Mouse (Mus musculus) heart, postnatal 25 days (tissue): ENCODE data around the gene Disc1. TPM values are rescaled to one million over a fixed set of nuclear protein-coding genes. Genes with fewer than 3 reads are reported as not detected.

Experiments
- DNase-seq: peaks from one replicate; pipeline ENCODE4 v3.0.0; 2022; ENCODE audit warnings: low spot score
- intact Hi-C: fragments of 180-260 bp; cut with DNase I; formaldehyde crosslinking; loops from one replicate; pipeline ENCODE4 v1.15.1; 2025
- total RNA-seq, 2 experiments: library from RNA; stranded (reverse); gene quantifications; 2 replicates each; pipeline ENCODE4 v1.2.3; 2021

The Disc1 gene
- total RNA-seq, 2 experiments from 2014 or later = 1.7 to 3.0 TPM

DNA sequence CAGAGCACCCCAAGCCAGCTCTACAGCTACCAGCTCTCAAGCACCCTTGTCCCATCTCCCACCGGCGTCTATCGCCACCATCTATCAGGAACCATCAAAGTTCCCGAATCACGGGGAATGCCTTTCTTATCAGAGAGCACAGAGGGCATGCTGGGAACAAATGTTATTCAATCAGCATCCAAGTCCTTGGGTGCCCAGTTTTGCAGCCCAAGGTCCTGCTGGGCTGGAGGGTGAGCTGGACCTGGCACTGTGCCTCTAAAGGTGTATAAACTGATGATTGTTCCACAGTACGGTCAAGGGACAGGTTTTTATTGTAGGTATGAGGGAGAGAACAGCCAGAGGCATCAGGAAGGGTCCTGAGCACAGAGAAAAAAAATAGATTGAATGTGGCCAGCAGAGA is 11.6 kb downstream of the Disc1 start:
- intact Hi-C loops = loop anchor here (5.0 kb wide), 3 partner anchors 52 to 502 kb away; partner anchors contain the start of gene Sipa1l2
- DNase-seq = no peak

DNA sequence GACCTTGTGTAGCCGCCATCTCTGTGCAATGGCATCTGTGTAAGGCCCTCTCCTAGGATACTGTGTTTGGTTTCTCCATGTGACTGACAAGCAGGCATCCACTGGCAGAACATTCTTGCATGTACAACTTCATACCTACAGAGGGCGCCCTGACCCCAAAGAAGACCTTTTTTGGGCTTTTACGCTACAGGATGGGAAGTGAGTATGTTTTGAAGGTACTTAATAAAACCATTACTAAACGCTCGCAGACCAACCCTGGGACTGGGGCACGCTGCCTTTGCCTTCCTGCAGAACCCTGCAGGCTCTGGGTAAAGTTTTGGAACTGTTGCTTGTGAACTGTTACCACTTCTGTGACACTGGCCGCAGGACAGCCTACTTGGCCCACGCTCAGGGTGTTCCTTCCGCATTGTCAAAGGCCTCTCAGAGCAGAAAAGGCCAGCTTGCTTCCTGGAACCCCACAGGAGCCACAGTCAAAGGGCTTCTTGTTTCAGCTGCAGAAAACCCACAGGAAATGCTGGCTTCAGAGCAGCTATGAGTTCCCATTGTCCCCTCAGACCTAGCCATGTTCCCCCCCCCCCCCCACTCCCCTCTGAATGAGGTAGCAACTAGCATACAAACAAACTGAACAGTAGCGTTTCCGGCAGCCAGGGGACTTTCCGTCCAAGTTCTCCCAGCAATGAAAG is 13.1 kb downstream of the Disc1 start:
- DNase-seq = peak; percentile 69
- intact Hi-C loops = loop anchor here (1.0 to 5.0 kb wide), 4 partner anchors 17 to 500 kb away; partner anchors contain the start of gene Sipa1l2

DNA sequence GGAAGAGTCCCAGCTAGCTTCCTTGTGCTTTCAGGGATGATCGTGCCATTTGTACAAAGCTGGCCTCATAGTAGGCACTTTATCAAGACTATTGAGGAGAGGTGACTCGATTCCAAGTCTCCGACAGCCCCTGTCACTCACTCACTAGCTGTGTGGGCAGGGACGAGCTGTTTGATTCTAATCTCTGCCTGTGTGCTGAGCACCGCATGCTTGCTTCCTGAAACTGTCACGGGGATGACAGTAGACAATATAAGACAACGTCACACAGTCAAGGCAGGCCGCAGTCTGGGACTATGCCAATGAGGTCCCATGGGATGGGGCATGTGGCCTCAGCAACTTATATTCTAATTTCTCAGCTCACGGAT is 13.6 kb downstream of the Disc1 start:
- peak; percentile 21 for DNase-seq
- intact Hi-C loops = loop anchor here (1.0 to 5.0 kb wide), 4 partner anchors 17 to 500 kb away; partner anchors contain the start of gene Sipa1l2

DNA sequence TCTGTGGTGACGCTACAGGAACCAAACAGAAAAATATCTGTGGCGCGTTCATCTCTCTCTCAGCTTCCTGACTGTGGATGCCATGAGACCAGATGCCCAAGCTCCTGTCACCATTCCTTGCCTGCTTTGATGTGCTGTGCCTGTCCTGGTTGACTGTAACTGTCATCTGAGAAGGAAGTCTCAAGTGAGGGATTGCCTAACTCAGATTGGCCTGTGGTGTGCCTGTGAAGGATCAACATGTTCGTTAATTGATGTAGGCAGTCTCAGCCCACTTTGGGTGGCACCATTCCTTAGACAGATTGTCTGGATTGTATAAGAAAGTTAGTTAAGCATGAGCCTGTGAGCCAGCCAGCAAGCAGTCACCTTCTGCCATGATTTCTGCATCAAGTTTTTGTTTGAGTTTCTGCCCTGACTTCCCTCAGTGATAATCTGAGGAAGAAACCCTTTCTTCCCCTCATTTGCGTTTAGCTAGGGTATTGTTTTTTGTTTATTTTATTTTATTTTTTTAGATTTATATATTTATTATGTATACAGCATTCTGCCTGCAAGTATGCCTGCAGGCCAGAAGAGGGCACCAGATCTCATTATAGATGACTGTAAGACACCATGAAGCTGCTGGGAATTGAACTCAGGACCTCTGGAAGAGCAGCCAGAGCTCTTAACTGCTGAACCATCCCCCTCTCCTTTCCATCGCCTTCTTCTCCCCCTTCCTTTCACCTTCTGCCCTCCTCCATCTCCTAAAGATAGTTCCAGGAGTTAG is 14.3 kb downstream of the Disc1 start:
- intact Hi-C loops = loop anchor here (5.0 kb wide), 3 partner anchors 49 to 499 kb away; partner anchors contain the start of gene Sipa1l2
- no peak for DNase-seq

DNA sequence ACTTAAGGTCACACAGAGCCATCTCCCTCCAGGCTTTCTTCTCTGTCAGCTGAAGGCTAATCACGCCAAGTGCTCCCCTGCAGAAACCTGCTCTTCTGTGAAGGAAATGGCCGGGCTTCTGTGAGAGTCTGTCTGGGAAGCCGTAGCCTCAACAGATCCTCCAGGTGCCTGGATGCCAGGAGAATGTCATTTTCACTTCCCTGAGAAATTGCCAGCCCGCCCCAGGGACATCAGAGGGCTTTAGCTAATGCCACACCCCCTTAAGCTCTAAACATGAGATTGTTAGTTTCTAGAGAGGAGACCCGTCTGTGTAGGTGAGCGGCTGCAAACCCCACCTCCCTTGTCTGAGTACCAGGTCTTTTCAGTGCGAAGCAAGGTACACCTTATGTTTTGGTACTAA is 15.3 kb downstream of the Disc1 start:
- intact Hi-C loops = loop anchor here (5.0 kb wide), 3 partner anchors 48 to 498 kb away; partner anchors contain the start of gene Sipa1l2
- no peak for DNase-seq

DNA sequence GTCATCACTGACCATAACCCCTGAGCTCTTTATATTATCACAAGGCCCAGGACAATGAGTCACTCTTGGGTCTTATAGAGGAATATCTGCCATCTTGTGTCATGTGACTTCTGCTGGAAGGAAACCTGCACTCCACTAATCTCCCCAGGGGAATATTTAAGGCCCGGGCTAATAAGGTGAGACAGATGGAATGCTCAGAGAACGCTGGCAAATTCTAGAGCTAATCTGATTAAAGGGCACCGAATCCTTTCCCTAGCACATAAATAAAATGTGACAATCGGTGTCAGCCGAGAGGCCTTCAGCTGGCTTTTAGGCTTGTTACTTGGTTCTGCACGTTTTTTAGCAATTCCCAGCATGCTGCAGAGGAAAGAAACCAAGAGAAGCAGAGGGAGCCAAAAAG is 15.7 kb downstream of the Disc1 start:
- intact Hi-C loops = loop anchor here (5.0 kb wide), 3 partner anchors 48 to 498 kb away; partner anchors contain the start of gene Sipa1l2
- no peak for DNase-seq

DNA sequence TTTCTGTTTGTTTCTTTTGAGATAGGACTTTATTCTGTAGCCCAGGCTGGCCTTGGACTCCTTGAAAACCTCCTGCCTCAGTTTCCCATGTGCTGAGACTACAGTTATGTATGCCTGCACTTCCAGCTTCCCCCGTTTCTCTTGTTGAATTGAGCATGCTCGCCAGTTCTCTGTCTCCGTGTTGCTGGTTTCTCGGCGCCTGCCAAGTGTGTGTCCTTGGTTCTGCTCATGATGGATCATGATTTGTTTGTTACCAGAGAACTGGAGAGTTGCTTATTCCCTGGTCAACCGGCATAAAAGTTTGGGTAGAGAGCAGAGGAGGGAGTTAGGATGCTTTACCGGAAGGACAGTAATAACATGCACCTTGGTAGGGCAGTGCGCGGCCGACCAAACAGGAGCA is 20.1 kb downstream of the Disc1 start:
- no peak for DNase-seq
- intact Hi-C loops = no loop called here

DNA sequence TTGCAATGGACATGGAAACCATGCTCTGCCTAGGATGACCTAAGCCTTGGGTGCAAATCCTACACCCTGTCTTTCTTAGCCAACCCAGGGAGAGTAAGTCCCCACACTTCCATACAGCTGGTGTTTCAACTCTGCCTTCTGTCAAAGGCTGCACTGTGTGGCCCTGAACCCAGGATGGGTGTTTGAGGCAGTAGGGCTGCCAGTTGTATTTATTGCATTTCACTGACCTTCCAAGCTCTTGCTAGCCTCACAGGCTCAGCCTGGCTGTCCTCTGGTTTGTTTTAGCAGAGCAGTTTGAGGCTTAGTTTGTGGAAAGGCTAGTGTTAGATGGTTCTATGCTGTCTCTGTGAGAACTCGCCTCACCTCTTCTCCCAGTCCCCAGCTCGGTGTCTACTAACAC is 20.6 kb downstream of the Disc1 start:
- DNase-seq = no peak
- intact Hi-C loops = no loop called here

DNA sequence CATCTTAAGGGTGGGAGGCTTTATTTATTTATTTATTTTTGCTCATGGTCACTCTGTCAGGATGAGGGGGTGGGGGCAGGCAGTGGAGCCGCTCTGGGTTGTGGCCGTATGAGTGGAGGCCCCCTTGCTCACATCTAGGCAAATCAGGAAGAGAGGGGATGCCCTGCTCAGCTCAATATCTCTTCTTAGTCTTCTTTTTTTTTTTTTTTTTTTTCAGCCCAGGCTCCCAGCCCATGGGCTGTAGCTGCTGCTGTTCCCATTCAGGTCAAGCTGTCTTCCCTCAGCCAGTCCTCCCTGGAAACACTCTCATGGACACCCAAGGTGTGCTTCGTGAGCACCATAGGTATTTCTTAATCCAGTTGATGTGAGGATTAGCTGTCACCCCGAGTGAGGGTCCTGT is 21.4 kb downstream of the Disc1 start:
- DNase-seq = no peak
- intact Hi-C loops = no loop called here

DNA sequence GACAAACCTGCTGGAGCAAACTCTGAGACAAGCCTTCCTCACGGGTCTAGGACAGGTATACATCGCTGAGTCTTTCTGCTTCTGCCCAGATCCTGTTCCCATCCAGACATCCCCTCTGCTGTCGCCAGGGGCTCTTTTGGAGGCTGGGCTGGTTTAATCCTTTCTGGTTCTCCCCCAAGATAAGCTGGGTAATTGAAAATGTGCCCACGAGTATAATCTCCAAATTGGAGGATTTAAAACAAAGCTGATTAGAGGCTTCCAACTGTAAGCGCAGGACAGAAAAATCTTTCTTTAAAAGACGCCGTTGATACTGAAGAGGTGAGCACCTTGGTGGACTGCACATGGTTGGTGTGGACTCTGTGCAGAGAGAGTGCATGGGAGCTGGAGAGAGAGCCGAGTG is 23.3 kb downstream of the Disc1 start:
- intact Hi-C loops = no loop called here
- no peak for DNase-seq

DNA sequence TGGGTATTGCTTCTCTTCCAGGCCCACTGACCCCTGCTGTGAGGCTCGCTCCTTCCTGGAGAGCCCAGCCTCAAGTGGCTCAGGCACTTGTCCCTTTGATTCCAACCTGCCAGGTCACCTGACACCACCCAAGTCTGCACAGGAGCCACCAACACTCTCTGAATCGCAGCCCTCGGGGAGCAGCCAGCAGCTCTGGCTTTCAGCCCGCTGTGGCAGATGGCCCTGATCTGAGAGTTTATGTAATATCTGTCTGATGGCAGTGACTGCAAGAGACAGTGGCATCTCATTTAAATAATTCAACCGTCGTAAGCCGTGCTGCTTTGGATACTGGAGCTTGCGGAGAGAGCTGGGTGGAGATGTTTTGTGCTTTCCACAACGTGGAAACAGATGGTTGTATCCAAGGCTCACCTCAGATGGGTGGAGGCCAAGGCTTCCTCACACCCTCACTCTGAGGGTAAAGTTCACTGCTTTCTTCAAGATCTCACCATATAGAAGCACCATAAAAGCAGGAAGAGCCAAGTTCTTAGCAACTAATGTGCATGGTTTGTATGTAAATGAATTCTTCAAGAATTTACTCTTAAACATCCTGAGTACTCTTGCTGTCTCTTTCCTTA is 24.9 kb downstream of the Disc1 start:
- no peak for DNase-seq
- intact Hi-C loops = no loop called here

DNA sequence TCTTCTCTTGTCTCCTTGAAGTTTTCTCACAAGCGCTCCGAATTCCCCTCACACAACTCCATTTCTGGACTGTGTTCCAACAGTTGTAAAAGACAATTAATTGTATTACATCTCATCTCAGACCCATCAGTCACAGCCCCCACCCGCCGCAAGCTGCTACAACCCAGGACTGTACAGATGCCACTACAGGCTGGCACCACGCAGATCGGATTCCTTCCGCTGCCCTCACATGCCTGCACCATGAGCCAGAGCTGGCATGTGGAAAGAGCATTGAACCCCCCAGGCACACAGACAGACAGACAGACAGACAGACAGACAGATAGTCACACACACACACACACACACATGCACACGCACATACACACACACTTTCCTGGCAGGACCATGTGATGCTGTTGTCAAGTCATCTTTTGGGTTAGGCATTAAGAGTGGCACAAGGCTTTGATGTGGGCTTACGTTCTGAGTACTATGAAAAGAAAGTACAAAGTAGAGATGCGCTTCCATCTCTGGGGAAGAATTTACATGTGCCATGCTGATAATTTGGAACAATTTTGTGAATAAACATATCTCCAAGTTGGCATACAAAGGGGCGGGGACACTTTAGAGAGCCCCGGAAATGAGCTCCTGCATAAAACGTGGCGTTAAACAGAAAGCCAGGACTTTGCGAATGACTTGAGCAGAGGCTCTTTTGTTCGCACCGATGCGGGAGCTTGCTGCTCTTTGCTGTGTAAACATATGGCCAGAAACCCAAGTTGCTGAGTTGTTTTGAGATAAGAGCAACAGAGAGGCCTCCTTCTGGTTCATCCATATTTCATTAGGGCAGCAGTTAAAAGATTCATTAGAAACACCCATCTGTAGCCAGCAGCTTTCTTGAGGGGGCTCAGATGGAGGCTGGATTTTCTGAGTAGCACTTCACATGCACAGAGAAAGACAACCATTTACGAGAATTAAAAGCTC is 26.7 kb downstream of the Disc1 start:
- intact Hi-C loops = no loop called here
- DNase-seq = no peak

DNA sequence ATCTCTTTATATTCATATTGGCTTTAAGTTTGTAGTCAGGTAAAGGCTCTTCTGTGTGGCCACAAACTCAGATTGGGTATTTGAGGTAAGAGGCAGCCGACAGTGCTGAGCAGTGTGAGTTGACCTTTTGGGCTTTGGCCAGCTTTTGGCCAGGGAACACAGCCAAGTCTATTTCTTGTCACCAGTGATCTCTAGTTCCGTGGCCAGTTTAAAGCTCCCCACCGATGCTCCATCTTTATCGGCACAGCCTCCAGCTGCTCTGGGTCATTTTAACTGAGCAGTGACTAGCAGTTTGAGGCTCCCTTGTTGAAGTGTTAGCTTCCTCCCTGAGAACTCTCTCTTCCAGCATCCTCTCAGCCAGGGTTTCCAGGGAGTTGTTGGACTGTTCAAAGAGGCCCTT is 29.8 kb downstream of the Disc1 start:
- no peak for DNase-seq
- intact Hi-C loops = loop anchor here (1.0 kb wide), 1 partner anchor 16 kb away; no protein-coding TSS in a partner anchor

DNA sequence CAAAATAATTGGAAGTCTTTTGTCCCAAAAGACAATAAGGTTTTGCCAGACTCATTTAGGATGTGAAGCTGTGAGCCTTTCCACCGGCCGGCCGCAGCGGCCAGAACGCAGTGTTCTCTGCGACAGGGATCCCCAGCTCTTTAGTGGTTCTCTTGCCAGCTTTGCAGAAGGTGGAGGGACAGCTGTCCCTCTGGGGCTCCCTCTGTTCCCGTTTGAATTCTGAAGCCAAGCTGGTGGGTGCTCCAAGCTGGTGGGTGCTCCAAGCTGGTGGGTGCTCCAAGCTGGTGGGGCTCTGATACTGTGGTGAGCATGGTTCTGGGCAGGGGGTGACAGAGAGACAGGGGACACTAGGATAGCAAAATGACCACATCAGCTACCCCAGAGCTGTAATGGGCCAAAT is 30.5 kb downstream of the Disc1 start:
- intact Hi-C loops = loop anchor here (1.0 kb wide), 1 partner anchor 17 kb away; no protein-coding TSS in a partner anchor
- no peak for DNase-seq

DNA sequence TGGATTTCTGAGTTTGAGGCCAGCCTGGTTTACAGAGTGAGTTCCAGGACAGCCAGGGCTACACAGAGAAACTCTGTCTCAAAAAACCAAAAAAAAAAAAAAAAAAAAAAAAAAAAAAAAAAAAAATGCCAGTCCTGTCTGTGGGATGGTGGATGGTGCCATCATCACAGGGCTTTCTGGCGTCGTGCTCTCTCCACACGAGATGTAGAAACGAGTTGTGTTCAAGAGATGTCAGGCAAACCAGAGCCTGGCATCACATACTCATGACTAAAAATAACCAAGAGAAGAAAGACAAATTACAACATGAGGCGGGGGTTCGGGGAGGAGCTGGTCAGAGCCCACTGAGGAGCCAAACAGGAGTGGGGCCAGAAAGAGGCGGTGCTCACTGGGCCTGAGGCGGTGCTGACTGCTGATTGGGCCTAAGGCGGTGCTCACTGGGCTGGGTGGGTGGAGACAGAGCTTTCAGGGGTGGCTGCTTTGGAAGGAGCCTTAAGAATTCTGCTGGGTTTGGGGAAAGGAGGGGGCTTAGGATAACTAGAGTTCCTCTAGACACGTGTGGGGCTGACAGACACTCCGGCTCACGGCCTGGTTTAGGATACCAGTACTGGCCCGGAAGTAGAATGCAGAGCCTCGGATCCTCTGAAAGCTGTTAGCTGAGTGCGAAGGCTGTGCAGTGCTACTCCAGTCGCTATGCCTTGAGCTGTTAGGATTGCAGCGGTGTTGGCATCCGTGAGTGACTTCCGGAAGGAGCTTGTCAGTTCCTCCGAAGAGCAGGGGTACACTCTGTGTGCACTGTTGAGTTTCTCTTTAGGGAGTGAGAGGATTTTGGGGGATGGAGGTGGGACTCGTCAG is 37.1 kb downstream of the Disc1 start:
- intact Hi-C loops = no loop called here
- peak; percentile 65 for DNase-seq

DNA sequence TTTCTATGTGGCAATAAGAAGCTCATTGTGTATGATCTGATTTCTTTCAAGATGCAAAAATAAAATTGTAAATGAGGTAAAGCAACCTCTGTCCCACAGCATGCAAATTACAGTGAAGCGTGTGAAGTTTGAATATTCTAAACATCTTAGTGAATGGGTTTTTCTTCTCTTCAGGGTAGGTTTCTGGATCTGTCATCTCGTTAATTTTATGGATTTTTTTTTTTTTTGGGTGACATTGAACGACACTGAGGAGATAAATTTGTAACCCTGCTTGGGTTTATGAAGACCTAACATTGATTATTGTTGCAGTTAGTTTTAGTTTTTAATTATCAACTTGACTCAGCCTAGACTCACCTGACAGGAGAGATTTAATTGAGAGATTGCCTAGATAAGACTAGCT is 43.1 kb downstream of the Disc1 start:
- intact Hi-C loops = no loop called here
- DNase-seq = no peak

DNA sequence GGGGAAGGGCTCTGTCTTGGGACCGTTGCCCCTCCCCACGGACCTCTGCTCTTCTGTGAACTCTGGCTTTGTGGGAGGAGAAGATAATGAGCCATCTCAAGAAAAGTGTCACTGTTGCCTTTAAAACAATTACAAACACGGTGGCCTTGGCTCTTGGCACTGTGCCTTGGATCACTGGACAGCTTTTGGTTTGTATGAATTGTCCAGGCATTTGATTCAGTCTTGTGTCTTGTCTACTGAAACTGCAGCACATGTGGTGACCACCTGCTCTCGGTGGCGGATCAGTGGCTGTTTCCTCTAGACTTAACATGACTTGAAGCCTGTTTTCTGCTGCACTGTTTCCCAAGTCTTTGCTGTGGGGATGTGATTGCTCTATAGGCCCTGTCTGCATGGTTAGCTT is 44.1 kb downstream of the Disc1 start:
- no peak for DNase-seq
- intact Hi-C loops = no loop called here

DNA sequence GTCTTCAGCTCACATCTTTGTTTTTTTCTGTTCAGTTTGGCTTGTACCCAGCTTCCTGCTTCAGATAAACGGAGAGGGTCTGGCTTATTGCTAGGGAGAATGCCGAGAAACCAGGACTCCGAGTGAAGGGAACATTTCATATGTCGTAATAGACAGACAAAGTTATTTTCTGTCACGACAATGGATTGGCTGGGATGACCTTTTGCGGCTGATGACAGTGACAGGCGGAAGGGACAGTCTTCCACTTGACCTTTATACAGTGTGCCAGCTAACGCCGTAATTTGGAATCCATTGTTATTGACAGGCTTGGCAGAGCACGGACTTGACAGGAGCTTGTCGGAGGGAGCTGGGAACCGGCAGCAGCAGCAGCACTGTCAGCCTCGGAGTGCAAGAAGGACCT is 48.3 kb downstream of the Disc1 start:
- intact Hi-C loops = no loop called here
- DNase-seq = no peak

DNA sequence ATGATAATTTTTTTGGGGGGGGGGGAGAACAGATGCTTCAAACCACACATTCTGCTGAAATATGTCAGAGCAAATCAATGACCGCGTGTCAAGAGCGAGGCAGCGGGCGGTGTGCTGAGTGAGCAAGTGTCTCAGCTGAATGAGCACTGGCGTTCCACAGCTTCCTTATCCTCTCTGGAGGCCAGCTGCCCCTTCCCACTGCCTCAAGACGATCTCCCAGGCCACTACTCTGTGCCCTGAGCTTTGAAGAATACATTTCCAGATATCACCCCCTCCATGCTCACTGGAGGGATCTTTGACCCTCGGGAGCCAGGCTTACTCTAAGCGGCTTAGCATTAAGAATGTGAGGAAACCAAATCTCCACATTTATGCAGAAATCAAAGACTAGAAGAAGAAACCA is 59.2 kb downstream of the Disc1 start:
- intact Hi-C loops = no loop called here
- no peak for DNase-seq
